Mouse (Mus musculus): ENCODE data around the gene C1ql3. TPM values are rescaled to one million over a fixed set of nuclear protein-coding genes. Genes with fewer than 3 reads are reported as not detected.

The C1ql3 gene
- under 1 TPM in 1 of 2 experiments, not detected in 1; 0.12 TPM for total RNA-seq (2021)

DNA sequence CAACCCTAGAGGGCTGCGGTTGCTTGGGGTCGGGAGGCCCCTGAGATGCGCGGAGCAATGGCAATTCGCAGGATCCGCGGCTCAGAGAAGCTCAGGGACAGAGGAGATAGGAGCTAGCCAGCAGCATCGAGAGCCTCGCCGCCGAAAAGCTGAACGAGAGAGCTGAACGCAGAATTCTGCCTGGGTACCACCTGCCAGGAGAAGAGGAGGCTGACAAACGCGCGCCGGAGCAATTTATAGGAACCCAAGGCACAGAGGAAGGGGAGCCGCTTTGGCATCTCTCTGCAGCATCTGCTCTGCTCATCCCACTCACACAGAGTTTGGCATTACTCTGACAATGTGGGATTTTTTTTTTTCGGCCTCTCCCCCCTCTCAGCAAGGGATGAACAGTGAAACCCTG is at the start of gene C1ql3:
Gene C1ql3, minus strand, starts transcription at position 335 of the 400 bp plus-strand sequence.
- DNase-seq = peak; percentile 4 to 7
- intact Hi-C loops (cut with DNase I) = loop anchor here (5.0 kb wide), 1 partner anchor 304 kb away; no protein-coding TSS in a partner anchor

DNA sequence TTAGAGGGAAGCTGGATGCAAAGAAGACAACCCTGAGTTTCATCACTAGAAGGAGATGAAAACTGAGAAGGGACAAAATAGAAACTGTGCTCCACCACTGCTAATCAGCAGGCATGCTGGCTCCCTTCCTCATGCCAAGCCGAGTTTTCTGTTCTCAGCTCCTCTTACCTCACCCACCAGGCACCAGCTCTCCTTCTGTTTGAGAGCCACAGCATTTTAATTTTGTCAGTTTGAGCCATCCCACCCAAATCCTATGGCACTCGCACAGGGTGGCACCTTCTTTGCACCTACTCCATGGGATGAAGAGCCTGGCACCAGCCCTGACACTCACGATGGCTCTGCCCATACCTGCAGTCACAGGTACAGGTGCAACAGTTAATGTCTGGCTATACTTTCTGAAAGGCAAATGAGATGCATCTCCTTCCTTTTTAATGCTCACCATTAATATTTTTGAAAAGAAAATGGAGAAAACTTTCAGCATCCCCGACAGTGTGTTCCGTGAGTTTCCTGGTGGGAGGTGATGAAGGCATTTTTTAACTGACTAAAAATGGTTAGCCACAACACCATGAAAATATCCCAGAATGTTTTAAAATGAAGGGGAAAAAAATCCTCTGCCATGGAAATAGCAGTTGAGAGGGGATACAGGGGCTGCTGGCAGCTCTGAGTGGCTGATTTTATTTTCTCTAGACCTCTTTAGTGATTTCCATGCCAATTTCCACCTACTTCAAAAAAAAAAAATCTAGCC is 49.0 kb upstream of the C1ql3 start:
- intact Hi-C loops (cut with DNase I) = no loop called here
- no peak for DNase-seq

DNA sequence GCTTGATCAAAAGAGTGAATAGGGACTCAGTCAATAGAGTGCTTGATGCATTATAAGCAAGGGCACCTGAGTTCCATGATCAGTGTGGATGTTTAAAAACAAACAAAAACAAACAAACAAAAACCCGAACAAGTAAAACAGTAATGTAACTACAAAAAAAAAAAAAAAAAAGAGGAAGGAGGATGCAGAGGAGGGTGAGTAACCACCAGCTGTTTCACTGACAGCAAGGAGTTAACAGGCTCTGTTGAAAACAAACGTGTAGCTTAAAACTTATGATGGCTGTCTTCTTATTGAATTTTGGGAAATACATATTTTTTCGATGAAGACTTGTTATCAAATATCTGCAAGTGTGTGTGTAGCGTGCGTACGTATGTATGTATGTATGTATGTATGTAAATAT is 37.0 kb upstream of the C1ql3 start:
- intact Hi-C loops (cut with DNase I) = no loop called here
- no peak for DNase-seq

DNA sequence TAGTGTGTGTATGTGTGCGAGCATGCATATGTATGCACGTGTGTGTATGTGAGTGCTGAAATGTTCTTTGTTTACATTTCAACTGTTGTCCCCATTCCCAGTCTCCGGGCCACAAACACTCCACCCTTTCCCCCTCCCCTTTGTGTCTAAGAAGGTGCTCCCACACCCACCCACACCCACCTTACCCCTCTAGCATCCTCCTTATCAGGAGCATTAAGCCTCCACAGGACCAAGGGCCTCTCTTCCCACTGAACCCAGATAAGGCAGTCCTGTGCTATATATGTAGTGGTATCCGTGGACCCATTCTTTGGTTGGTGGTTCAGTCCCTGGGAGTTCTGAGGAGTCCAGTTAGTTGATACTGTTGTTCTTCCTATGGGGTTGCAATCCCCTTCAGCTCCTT is 32.9 kb upstream of the C1ql3 start:
- intact Hi-C loops (cut with DNase I) = no loop called here
- DNase-seq = no peak

DNA sequence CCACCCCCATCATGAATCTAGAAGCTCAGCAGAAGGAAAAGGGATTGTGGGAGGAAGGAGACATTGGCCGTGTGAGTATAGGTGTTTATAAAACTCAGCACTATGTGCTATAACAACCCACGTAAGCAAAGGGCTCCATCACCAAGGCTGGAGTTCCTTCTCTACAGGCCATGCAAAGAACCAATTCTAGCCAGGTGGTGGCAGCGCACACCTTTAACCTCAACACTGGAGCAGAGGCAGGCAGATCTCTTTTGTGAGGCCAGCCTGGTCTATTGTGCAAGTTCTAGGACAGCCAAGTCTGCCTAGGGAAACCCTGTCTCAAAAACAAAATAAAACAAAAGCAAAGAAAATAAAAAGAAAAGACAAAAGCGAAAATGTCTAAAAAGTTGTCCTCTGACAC is 28.2 kb upstream of the C1ql3 start:
- intact Hi-C loops (cut with DNase I) = no loop called here
- DNase-seq = no peak

DNA sequence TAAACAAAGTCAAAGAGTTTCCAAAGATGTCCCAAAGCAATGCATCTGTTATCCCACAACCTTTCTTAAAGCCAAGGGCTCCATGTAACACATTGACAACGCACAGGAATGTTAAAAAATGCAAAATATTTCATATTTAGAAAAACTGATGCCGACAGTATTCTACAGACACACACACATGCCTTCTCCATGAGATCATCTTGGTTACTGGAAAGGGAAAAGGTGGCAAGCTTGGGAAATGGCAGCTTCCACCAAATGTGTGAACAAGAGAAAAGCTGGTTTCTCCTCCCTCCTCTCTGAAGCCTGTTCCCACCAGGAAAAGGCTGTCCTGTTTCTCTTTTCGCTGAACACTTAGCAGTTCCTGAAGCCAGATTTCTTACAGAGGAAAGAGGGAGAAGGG is 27.2 kb upstream of the C1ql3 start:
- intact Hi-C loops (cut with DNase I) = no loop called here
- DNase-seq = no peak

DNA sequence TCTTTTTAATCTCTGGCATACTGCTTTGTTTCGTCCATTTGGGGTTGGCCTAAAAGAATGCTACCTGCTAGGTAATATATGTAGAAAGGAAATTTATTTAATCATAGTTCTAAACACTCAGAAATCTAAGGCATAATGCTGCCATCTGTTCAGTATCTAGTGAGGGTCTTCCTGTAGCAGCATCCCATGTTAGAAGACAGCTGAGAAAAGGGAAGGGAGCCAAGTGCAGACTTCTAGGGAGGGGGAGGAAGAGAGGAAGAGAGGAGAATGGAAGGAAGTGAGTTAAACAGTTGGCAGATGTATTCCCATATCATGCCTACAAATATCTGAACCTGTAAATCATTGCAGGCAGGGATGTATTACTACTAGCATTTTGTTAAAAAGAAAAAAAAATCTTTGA is 7.3 kb upstream of the C1ql3 start:
- no peak for DNase-seq
- intact Hi-C loops (cut with DNase I) = no loop called here

DNA sequence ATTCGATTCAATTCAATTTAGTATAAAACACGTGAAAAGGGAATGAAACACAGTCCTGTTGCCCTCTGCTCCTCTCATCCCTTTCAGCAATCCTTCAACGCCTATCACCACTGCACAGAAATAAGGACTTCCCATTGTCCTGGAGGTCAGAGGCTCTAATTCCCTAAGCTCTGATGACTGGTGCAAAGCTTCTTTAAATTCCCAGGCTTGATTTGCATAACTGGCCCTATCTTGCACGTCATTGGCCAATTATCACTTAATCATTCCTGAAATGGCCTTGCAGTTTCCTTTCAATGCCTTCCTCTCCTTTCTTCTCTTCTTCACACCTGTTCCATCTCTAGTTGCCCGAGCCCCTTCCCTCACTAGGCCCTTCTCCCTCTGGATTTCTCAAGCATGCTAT is 6.8 kb upstream of the C1ql3 start:
- DNase-seq = no peak
- intact Hi-C loops (cut with DNase I) = no loop called here

DNA sequence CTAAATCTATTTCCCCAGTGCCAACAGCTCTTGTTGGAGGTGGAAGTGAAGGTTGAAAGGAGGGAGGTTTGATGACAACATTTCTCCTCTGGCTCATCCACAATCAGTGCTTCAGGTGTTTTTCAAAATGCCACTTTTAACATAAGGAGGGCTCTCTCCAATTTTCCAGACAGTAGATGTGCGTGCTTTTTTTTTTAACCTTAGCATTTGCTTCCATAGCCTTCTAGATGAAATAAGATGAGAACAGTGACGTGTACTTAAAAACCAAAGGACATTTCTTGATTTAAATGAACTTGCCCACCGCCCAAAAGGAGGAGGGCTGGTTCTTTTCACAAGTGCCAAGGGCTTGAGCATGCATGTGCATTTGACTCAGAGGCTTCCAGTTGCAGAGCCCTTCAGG is 367 bp upstream of the C1ql3 start:
- no peak for DNase-seq
- intact Hi-C loops (cut with DNase I) = loop anchor here (5.0 kb wide), 1 partner anchor 305 kb away; no protein-coding TSS in a partner anchor

DNA sequence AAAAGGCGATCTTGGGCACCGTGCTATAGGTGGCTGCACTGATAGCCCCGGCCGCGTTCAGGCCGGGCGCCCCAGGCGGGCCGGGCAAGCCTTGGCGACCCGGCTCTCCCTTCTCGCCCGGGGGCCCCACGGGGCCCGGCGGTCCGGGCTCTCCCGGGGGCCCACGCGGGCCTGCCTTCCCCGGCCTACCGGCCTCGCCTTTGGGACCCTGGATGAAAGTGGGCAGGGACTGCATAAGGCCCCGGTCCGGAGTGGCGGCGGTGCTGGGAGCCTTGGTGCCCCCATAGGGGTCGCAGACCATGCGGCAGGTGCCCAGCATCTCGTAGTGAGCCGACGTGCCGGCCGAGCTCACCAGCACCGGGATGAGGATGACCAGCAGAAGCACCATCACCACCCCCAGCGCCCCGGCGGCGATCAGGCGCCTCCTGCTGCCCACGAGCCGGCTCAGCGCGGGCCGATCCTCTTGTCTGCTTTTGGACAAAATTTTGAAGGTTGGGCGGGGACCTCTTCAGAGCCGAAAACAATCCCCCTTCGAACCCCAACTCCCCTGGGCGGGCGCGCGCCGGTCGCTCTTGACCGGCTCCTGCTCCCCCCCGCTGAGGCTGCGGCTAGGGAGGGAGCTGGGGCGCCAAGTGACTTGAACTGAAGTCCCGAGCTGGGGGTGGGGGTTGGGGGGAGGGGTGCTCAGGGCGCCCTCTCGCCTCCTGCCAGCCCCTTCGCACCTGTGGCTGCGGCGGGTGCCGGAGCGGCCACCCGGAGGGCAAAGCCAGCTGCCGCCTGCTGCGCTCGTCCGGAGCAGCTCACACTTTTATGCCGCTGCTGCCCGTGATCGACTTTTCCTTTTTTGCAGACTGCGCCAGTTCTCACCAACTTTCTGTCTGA is 905 bp downstream of the C1ql3 start:
- peak; percentile 42 to 58 for DNase-seq
- intact Hi-C loops (cut with DNase I) = loop anchor here (5.0 kb wide), 1 partner anchor 303 kb away; no protein-coding TSS in a partner anchor

DNA sequence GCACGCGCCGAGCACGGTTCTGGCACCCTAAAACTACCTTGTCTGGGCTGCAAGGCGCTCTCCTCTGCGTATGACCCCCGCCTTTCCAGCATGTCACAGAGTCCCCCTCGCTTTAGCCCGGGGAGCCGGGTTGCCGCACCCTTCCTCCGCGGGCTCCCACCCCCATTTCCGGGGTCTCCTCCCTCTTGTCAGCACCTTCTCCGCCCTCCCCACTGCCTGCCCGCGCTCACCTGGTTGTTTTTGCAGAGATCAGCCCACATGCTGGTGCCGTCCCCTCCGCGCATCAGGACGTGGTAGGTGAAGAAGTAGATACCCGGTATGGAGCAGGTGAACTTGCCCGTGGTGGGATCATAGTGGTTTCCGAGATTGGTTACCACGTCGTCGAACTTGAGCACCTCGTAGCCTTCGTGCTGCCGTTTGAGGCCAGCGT is 1.6 kb downstream of the C1ql3 start:
- peak in 1 of 2 experiments; percentile 16 for DNase-seq
- intact Hi-C loops (cut with DNase I) = loop anchor here (5.0 kb wide), 1 partner anchor 303 kb away; no protein-coding TSS in a partner anchor

DNA sequence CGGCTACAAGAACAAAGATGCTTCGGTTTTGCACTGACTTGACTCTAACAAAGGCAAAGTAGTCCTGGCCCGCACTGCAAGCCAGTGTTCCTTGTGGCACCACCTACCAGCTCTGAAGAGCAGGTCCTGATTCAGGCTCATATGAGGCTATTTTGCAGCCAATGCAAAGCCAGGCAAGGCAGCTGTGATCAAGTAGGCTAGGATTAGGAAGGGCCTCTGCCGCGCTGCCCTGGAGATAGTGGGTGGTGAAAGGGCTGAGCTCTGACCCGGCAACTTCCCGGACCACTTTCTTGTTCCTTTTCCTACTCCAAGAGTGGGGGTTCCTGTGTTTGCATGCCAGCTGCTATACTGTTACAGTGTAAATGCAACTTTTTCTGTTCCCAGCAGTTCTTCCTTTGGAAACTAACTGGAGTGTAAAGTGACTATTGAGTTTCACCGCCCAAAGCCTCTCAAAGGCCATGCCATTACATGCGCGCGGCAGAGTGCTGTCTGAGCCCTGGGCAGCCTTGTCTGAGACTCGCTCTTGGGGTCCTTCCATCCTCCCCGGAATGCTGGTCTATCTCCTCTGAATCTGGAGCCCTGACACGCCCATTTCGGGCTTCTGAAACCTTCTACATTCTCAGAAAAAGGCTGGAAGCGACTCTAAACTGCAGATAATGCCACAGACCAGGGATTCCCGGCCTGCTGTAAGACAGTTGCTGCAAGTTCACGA is 2.2 kb downstream of the C1ql3 start:
- intact Hi-C loops (cut with DNase I) = loop anchor here (5.0 kb wide), 1 partner anchor 228 kb away; no protein-coding TSS in a partner anchor
- DNase-seq = peak; percentile 2 to 3

DNA sequence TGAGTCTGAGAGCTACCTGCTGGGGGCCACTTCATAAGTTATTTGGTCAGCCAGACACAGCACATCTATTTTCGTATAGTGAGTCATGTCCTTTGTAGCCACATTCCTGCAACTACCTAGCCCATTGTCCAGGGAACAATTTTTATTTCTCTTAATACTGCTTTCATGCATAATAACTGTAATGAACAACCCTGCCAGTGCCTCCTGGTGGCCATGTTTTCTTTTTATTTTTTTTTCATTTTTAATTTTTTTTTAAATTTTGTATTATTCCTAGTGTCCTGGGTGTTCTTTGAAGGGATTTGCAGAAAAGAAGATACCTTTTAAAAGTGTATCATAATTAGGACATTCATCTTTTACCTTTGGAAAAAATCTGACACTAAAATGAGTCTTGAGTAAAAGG is 3.2 kb downstream of the C1ql3 start:
- intact Hi-C loops (cut with DNase I) = loop anchor here (5.0 kb wide), 1 partner anchor 229 kb away; no protein-coding TSS in a partner anchor
- peak in 1 of 2 experiments; percentile 3 for DNase-seq

DNA sequence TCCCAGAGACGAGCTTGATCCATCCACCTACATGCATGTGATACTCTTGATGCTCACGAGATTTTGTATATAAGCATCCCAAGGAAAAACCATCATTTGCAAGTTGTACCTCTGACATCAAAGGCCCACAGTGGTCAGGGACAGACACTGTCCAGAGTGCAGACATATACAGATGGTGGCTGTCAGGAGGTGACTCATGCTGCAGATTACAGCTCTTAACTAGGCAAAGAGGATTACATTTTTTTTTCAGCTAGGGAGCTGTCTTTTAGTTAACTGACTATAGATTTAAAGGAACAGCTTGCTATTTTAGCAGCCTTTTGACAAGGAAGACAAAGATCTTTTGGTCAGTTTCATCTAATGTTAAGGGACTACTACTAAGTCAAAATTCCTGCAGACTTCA is 11.6 kb downstream of the C1ql3 start:
- intact Hi-C loops (cut with DNase I) = no loop called here
- no peak for DNase-seq

DNA sequence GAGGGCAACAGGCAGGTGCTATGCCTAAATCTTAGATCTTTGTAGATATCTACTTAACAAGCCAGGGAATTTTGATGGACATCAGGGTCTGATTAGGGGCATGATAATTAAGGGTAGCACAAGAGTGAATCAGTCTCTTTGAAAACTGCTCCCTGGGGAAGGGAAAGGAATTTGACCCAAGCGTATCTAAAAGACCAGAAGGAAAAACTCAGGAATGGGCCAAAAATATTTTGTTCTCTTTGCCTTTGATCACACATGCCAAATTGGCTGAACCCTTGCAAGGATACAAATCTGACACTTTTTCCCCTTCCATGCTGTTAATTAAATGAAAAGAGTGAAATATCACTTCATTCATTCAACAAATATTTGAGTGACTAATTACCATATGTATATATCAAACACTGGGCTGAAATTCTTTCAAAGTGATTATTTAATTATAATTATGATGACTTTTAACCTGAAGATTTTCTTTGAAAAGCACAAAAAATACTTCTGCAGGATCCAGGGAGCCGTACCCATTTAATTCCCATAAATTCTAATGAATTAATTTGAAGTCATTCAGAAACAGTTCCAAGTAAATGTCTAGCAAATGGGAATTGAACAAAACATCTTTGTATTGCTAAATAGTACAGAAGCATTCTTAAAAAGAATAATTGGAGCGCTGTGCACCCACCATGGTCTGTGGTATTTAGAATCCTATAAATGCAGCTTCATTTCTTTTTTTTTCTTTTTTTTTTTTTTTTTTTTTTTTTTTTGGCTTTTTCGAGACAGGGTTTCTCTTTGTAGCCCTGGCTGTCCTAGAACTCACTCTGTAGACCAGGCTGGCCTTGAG is 26.5 kb downstream of the C1ql3 start:
- intact Hi-C loops (cut with DNase I) = no loop called here
- peak in 1 of 2 experiments; percentile 2 for DNase-seq

DNA sequence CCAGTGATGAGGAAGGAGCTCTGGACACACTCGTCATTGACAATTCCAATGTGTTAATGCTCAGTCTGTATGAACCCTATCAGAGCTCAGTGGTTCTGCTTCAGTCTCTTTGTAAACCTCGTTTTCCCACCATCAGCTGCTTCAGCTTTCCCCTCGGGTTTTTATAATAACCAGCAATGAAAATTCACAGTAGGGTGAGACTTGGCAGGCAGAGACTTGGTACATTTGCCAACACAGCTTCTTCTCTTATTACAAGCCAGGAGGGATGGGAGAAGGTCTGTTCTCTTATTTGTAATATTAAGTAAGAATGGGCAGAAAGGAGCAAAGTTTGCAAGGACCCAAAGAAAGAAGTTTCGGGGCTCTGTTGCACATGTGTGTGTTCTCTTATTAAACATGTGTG is 32.8 kb downstream of the C1ql3 start:
- intact Hi-C loops (cut with DNase I) = no loop called here
- no peak for DNase-seq

DNA sequence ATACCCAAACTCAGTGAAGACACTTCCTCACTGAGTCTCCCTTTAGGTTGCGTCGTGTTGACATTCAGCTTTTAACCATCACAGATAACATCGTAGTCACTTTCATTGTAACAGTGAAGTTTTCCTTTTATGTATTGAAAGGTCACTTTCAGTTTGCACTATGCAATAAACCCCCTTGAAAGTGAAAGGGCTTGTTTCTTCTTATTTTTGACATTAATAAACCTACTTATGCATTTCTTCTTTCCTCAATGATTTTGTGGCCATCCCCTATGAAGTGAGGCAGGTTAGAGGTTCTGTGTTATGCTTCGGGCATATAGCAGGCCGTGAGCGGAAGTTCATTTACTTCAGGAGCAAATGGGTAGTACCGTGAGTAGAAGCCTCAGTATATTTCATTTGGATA is 34.2 kb downstream of the C1ql3 start:
- no peak for DNase-seq
- intact Hi-C loops (cut with DNase I) = no loop called here

DNA sequence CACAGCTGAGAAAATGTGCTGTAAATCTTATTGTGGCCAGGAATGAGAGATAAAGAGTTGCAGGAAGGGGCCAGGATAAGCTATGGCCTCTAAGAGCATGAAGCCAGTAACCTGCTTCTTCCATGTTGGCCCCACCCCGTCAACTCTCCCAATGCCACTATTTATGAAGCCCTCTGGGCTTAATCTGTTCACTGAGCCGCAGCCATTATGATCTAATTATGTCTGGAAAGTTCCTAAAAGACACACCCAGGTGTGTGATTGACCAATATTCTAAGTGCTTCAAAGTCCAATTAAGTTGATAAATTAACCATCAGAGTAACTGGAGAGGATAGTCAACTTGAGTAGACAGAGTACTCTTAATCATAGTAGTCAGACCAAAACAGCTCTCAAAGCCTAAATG is 37.9 kb downstream of the C1ql3 start:
- intact Hi-C loops (cut with DNase I) = no loop called here
- DNase-seq = no peak

DNA sequence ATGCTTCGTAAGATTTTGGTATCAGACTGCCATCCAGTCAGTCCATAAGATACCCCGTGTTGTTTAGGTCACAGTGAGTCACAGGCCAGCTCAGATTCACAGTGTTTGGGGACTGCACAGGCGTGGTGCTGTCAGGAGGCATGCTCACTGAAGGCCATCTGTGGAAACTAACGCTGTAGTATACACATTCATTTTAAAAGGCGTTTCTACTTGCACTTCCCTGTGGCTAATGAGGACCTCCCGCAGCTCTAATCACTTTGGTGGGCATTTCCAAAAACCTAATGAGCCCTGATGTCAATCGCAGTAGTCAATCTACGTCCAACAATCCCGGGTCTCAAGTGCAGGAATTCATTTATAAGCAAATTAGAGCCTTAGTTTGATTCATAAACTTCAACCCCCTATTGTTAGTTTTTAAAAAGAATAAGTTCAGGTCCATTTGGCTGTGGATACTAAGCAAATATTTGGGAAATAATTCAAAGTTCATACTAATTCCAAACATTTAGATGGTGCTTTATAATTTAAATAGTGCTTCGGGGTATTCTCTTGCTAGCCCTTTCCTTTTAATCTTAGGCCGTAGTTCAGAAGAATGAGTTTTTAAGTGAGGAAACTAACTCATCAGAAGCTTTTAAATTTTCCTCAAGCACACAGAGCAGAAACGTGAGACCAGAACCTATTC is 41.4 kb downstream of the C1ql3 start:
- intact Hi-C loops (cut with DNase I) = no loop called here
- DNase-seq = no peak
